Mouse (Mus musculus) cortical plate, adult 2 months (tissue): ENCODE results near the gene Fcer2a.

ENCODE experiments used
- CTCF ChIP-seq: fragments of 200-500 bp; IDR thresholded peaks from 2 replicates; pipeline ENCODE4 v1.5.1; 2011; ENCODE audit warnings: mild to moderate bottlenecking, control low read depth, low read length; ENCODE audit not compliant: insufficient read depth; ENCODE audit errors: extremely low read depth
- POLR2A ChIP-seq: fragments of 200-500 bp; IDR thresholded peaks from 2 replicates; pipeline ENCODE4 v1.6.1; 2011; ENCODE audit warnings: mild to moderate bottlenecking, low read length, control low read depth; ENCODE audit not compliant: insufficient read depth; ENCODE audit errors: extremely low read depth

- TF ChIP-seq POLR2A (no peak), CTCF (no peak)
These were observed 23.5 kb upstream of the Fcer2a start for GRCm38 (mm10) chr8:3717321-3717954.
